Mouse (Mus musculus): ENCODE data around the gene Crb1.

The Crb1 gene

GRCm38 (mm10) chr1:139215311-139215710 lies 161.6 kb downstream of the Crb1 start:
- no peak for DNase-seq

- no peak for DNase-seq
Measured at GRCm38 (mm10) chr1:139210505-139210904, 166.4 kb downstream of the Crb1 start.

- DNase-seq, result no peak
Measured at GRCm38 (mm10) chr1:139209796-139210195, 167.1 kb downstream of the Crb1 start.

- no peak for DNase-seq
Measured at GRCm38 (mm10) chr1:139206259-139206658, 170.6 kb downstream of the Crb1 start.

GRCm38 (mm10) chr1:139203026-139203425 lies 173.9 kb downstream of the Crb1 start:
- no peak for DNase-seq

- DNase-seq, result no peak
Measured at GRCm38 (mm10) chr1:139194428-139195028, 182.4 kb downstream of the Crb1 start.

GRCm38 (mm10) chr1:139194011-139194410 lies 182.9 kb downstream of the Crb1 start:
- no peak for DNase-seq

GRCm38 (mm10) chr1:139192635-139193034 lies 184.3 kb downstream of the Crb1 start:
- no peak for DNase-seq

GRCm38 (mm10) chr1:139180481-139181149 lies 196.3 kb downstream of the Crb1 start:
- DNase-seq, result no peak

GRCm38 (mm10) chr1:139179707-139180106 lies 197.2 kb downstream of the Crb1 start:
- DNase-seq, result no peak

GRCm38 (mm10) chr1:139174058-139174832 lies 202.7 kb downstream of the Crb1 start:
- no peak for DNase-seq

GRCm38 (mm10) chr1:139162814-139163213 lies 214.1 kb downstream of the Crb1 start:
- DNase-seq, result peak; percentile 10

GRCm38 (mm10) chr1:139161619-139162018 lies 215.3 kb downstream of the Crb1 start:
- DNase-seq, result no peak

- DNase-seq, result no peak
Measured at GRCm38 (mm10) chr1:139156397-139156796, 220.5 kb downstream of the Crb1 start.

- DNase-seq, result no peak
Measured at GRCm38 (mm10) chr1:139153493-139153892, 223.4 kb downstream of the Crb1 start.

GRCm38 (mm10) chr1:139153006-139153405 lies 223.9 kb downstream of the Crb1 start:
- no peak for DNase-seq
